Mouse (Mus musculus) forelimb bud, embryonic 11.5 days (tissue): ENCODE measurements around the gene Rgs7.

Experiments used
- DNase-seq: peaks from one replicate; pipeline ENCODE4 v3.0.0-alpha.2; 2012; ENCODE audit warnings: low read depth, low spot score

Gene Rgs7

GRCm38 (mm10) chr1:175028716-175029204 lies 463.5 kb downstream of the Rgs7 start:
- peak; percentile 38 for DNase-seq

- DNase-seq = no peak
Observed at GRCm38 (mm10) chr1:175028267-175028666, 464.0 kb downstream of the Rgs7 start.

- no peak for DNase-seq
Observed at GRCm38 (mm10) chr1:175025781-175026309, 466.5 kb downstream of the Rgs7 start.

GRCm38 (mm10) chr1:175024136-175024535 lies 468.2 kb downstream of the Rgs7 start:
- no peak for DNase-seq
